In genomic region chr19:24885504-24885903, GRCm38 (mm10) we compare ENCODE assay signal across 8 mouse cellular contexts. TPM values are rescaled to one million over a fixed set of nuclear protein-coding genes. Genes with fewer than 3 reads are reported as not detected.
A peak's percentile ranks its signal among the peaks of the same experiment; 100 is the strongest.
DNase-seq lines count a peak whose midpoint lies in the region; TF ChIP-seq lines count a peak whose summit lies in the region.
"Had no signal": no experiment of that assay in that cellular context is flagged by ENCODE, and none has a peak within 500 bp of the region (broad histone marks: within the 10 kb centered on the region; RNA-seq: fewer than 3 reads in every experiment).

No protein-coding gene starts in this region.

- no peak overlapping the region for H3K27ac ChIP-seq in olfactory bulb, adult 2 months (ENCODE audit: insufficient read depth, low read depth, low read length)

- no peak overlapping the region for H3K4me3 ChIP-seq in lung, adult 2 months (replicated peaks; ENCODE audit: extremely low read depth, low read depth, low read length)
- H3K4me3 ChIP-seq in olfactory bulb, adult 2 months (ENCODE audit: insufficient read depth, low read depth, low read length) = no peak overlapping the region

- peak; percentile 78 for TF ChIP-seq CTCF in lung, adult 2 months (IDR thresholded peaks at IDR 0.05; ENCODE audit: insufficient read depth, low read length)
- 0 out of 2 replicates have a peak, but pooled peaks have one; percentile 23 for TF ChIP-seq CTCF in olfactory bulb, adult 2 months (IDR thresholded peaks at IDR 0.05; ENCODE audit: insufficient read depth, low read depth, low read length)

- H3K4me1 ChIP-seq in lung, adult 2 months (ENCODE audit: control insufficient read depth, insufficient read depth, low read length) = no peaks in the 10 kb centered on the region
- no peaks in the 10 kb centered on the region for H3K4me1 ChIP-seq in olfactory bulb, adult 2 months (ENCODE audit: control insufficient read depth, insufficient read depth, low read length)

- no peak for TF ChIP-seq POLR2A in lung, adult 2 months (IDR thresholded peaks at IDR 0.05; ENCODE audit: borderline replicate concordance, extremely low read depth, low read depth, low read length)
- TF ChIP-seq POLR2A in olfactory bulb, adult 2 months (IDR thresholded peaks at IDR 0.05; ENCODE audit: insufficient read depth, low read depth, low read length) = no peak

- WGBS in lung, adult 2 months = 9% methylated on average over 5 of the region's 5 CpGs
- WGBS in olfactory bulb, adult 2 months = 12% methylated on average over 5 of the region's 5 CpGs

- DNase-seq in A20 (ENCODE audit: low read depth, low spot score) = peak; percentile 61
- DNase-seq in CD4-positive helper T cell, adult 2 months (ENCODE audit: low read depth, low spot score) = peak; percentile 20
- DNase-seq in cerebellum, adult 8-10 months = peak; percentile 36
- DNase-seq in forelimb bud, embryonic 11.5 days (ENCODE audit: low read depth, low spot score) = peak; percentile 73
- peak; percentile 28 to 60 for DNase-seq in kidney, adult 8-10 months
- DNase-seq in lung, adult 2 months = peak; percentile 23

RNA-seq across cellular contexts. Expression of gene Gm10053, which starts 10.0 kb away (rescaled TPM):
- 2.6 and 9.2 TPM in 2 replicates for polyA plus RNA-seq in lung, adult 2 months (2012; rRNA removed)
- polyA plus RNA-seq in olfactory bulb, adult 2 months (2012; ENCODE audit: insufficient read depth, insufficient read length, low replicate concordance, missing spikeins) = not detected in 2 replicates

RNA-seq across cellular contexts. Expression of gene Foxd4, which starts 15.5 kb away (rescaled TPM):
- polyA plus RNA-seq in lung, adult 2 months (2012; rRNA removed) = 0.06 and 0.28 TPM in 2 replicates
- not detected in 2 replicates for polyA plus RNA-seq in olfactory bulb, adult 2 months (2012; ENCODE audit: insufficient read depth, insufficient read length, low replicate concordance, missing spikeins)
- polyA plus RNA-seq: large intestine, adult 2 months had no signal

RNA-seq across cellular contexts. Expression of gene Pgm5, which starts 23.8 kb away (rescaled TPM):
- 18.5 and 21.8 TPM in 2 replicates for polyA plus RNA-seq in lung, adult 2 months (2012; rRNA removed)
- not detected in 2 replicates for polyA plus RNA-seq in olfactory bulb, adult 2 months (2012; ENCODE audit: insufficient read depth, insufficient read length, low replicate concordance, missing spikeins)

Comparison
In these comparisons a context has a peak if more than half of its experiments do, and no peak if none do; other contexts are left out.
1. DNase-seq: peak in every context shown above with its lines; median percentile 73 in forelimb bud, embryonic 11.5 days; 61 in A20; 44 in kidney, adult 8-10 months; 36 in cerebellum, adult 8-10 months; 23 in lung, adult 2 months; 20 in CD4-positive helper T cell, adult 2 months.
2. RNA of gene Gm10053, which starts 10.0 kb away (polyA plus RNA-seq): not detected in olfactory bulb, adult 2 months; 2.6 to 9.2 TPM in lung, adult 2 months; every median in the first group is over 10 times any median in the second.
3. RNA of gene Pgm5, which starts 23.8 kb away (polyA plus RNA-seq): 18.5 to 21.8 TPM in lung, adult 2 months; not detected in olfactory bulb, adult 2 months; every median in the first group is over 10 times any median in the second.